Mouse (Mus musculus): ENCODE measurements around the gene Gap43. TPM values are rescaled to one million over a fixed set of nuclear protein-coding genes. Genes with fewer than 3 reads are reported as not detected.
"Not testable (repeated sequence)": the region's sequence is repeated elsewhere in the genome, so short reads cannot be mapped to it uniquely, and the experiment has no call there.

Gap43 gene
- total and polyA plus RNA-seq, 3 experiments: not detected

DNA sequence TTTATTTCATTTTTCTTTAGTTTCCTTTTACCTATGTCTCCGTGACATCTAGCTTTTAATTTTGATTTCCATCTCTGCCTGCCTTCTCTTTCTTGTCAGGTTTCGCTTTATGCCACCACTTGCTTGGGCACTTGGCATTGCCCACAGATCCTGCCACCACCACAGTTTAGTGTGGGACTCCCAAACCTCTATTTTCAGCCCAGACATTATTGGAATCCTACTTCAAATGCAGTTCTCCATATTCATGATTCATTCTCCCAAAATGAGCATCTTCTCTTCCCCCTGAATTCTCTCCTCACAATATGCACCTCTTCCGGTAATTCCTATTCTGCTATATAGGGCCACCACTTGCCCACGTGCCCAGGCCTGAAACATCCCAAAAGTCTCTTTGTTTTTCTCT, 17.6 kb upstream of the Gap43 start:
- Histone ChIP-seq H3K4me3 (ENCODE audit: low read depth, low read length) (no peak overlapping the region), H3K4me1 (ENCODE audit: insufficient read depth, low read depth, low read length) (no peaks in the 10 kb centered on the region)
- ATAC-seq (ENCODE audit: extremely low read depth, insufficient number of reproducible peaks, low FRiP score, poor library complexity, severe bottlenecking): no peak

DNA sequence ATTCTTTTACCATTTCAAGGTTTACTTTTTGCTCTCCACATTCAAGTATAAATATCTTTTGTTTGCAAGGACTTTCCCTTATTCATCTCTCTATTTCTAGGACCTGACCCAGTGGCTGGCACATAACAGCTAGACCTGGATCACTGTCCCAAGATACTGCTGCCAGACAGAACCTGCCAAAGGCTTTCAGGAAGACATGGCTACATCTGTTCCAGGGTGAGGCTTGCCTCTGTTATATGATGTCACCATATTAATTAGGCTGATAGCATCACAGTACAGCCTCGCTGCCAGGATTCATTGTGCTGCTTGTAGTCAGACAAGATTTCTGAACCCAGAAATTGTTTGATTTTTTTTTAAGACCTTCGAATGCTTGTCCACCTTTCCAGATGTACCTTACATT, 9.6 kb upstream of the Gap43 start:
- DNase-seq (ENCODE audit: low spot score) (no peak), ATAC-seq (ENCODE audit: extremely low read depth, insufficient number of reproducible peaks, low FRiP score, poor library complexity, severe bottlenecking) (no peak)
- Histone ChIP-seq H3K27me3 (ENCODE audit: insufficient read depth, low read length) (no peaks in the 10 kb centered on the region), H3K4me1 (ENCODE audit: insufficient read depth, low read depth, low read length) (no peaks in the 10 kb centered on the region), H3K36me3 (replicated peaks) (no peaks in the 10 kb centered on the region), H3K9me3 (replicated peaks) (peaks cover 4% of the 10 kb centered on the region), H3K4me3 (ENCODE audit: low read depth, low read length) (no peak overlapping the region)
- TF ChIP-seq GATA1 (IDR thresholded peaks at IDR 0.05; ENCODE audit: borderline replicate concordance, low read length) (no peak), GATA2 (IDR thresholded peaks at IDR 0.05; ENCODE audit: borderline replicate concordance, low read depth, low read length) (no peak), POLR2AphosphoS5 (IDR thresholded peaks at IDR 0.05; ENCODE audit: insufficient replicate concordance, low read depth, low read length) (no peak), TAL1 (conservative IDR thresholded peaks at IDR 0.05; ENCODE audit: low read depth, low read length) (no peak), CTCF (IDR thresholded peaks at IDR 0.05; ENCODE audit: low read depth, low read length) (no peak)

More for the DNA sequence above, 17.6 kb upstream of the Gap43 start:
- Histone ChIP-seq H3K9me3 (replicated peaks) (peaks cover 6% of the 10 kb centered on the region), H3K36me3 (replicated peaks) (no peaks in the 10 kb centered on the region), H3K27me3 (ENCODE audit: insufficient read depth, low read length) (no peaks in the 10 kb centered on the region)
- TF ChIP-seq GATA1 (IDR thresholded peaks at IDR 0.05; ENCODE audit: borderline replicate concordance, low read length): no peak
- TF ChIP-seq POLR2AphosphoS5 (IDR thresholded peaks at IDR 0.05; ENCODE audit: insufficient replicate concordance, low read depth, low read length): no peak
- no peak for TF ChIP-seq GATA2 (IDR thresholded peaks at IDR 0.05; ENCODE audit: borderline replicate concordance, low read depth, low read length)
- no peak for TF ChIP-seq TAL1 (conservative IDR thresholded peaks at IDR 0.05; ENCODE audit: low read depth, low read length)
- TF ChIP-seq CTCF (IDR thresholded peaks at IDR 0.05; ENCODE audit: low read depth, low read length): no peak
- DNase-seq (ENCODE audit: low spot score): no peak

DNA sequence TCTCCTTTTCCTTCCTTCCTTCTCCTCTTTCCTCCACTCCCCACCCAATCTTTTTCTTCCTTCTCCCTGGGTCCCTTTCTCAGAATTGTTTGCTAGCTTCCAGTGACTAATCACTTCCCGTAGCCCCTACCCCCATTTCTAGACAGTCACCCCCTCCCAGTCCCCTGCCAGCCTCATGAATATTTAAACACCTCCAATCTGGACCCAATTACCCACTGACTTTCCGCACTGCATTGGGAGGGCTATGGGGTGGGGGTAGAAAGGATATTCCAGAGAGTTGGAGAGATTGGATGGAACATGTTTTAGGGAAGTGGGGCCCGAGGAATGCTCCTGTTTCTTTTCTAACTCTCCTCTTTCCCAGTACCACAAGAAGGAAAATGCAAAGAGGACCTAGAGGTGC, 414 bp upstream of the Gap43 start:
- not testable (repeated sequence) for DNase-seq (ENCODE audit: low spot score); H3K4me3 ChIP-seq (ENCODE audit: low read depth, low read length); H3K36me3 ChIP-seq (replicated peaks); H3K4me1 ChIP-seq (ENCODE audit: insufficient read depth, low read depth, low read length); H3K27me3 ChIP-seq (ENCODE audit: insufficient read depth, low read length); ATAC-seq (ENCODE audit: extremely low read depth, insufficient number of reproducible peaks, low FRiP score, poor library complexity, severe bottlenecking)
- peaks cover 15% of the 10 kb centered on the region for H3K9me3 ChIP-seq (replicated peaks)

DNA sequence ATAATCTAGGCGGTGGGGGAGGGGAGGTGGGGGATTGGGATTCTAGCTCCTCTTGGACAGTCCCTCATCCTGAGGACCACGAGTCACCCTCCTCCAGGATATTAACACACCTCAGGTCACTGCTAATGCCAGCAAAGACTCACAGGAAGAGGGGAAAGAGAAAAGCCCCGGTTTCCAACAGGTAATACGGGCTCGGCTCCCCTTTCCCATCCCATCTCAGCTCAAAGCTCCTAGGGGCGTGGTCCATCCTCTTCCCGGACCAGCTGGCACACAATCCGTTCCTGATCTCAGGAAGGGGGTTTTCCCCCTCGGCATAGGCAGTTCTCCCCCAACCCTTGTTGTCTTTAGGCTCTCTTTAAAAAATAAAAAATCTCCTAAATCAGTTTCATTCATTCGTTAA, 939 bp downstream of the Gap43 start:
- Histone ChIP-seq H3K4me1 (ENCODE audit: insufficient read depth, low read depth, low read length) (no peaks in the 10 kb centered on the region), H3K27me3 (ENCODE audit: insufficient read depth, low read length) (no peaks in the 10 kb centered on the region), H3K36me3 (replicated peaks) (no peaks in the 10 kb centered on the region), H3K9me3 (replicated peaks) (peaks cover 12% of the 10 kb centered on the region), H3K4me3 (ENCODE audit: low read depth, low read length) (no peak overlapping the region)
- DNase-seq (ENCODE audit: low spot score): no peak
- no peak for ATAC-seq (ENCODE audit: extremely low read depth, insufficient number of reproducible peaks, low FRiP score, poor library complexity, severe bottlenecking)
- TF ChIP-seq CTCF (IDR thresholded peaks at IDR 0.05; ENCODE audit: low read depth, low read length) (no peak), POLR2AphosphoS5 (IDR thresholded peaks at IDR 0.05; ENCODE audit: insufficient replicate concordance, low read depth, low read length) (no peak), GATA2 (IDR thresholded peaks at IDR 0.05; ENCODE audit: borderline replicate concordance, low read depth, low read length) (no peak), GATA1 (IDR thresholded peaks at IDR 0.05; ENCODE audit: borderline replicate concordance, low read length) (no peak), TAL1 (conservative IDR thresholded peaks at IDR 0.05; ENCODE audit: low read depth, low read length) (no peak)

DNA sequence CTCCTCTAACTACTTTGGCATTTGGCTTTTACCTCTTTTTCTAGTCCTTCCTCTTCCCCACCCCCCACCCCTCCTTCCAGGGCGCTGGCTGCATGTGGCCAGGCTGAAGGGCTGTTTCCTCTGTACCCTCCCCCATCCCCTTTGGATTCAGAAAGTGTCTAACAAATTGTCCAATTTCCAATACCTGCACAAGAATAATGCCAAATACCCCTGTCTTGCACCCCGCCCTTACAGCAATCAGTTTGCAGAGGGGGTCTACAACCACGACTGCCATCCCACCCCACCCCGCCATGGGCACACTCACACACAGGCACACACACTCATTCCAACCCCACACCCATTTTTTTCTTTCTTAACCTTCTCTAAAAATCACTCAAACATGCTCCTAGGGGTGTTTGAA, 1.5 kb downstream of the Gap43 start:
- Histone ChIP-seq H3K4me1 (ENCODE audit: insufficient read depth, low read depth, low read length) (no peaks in the 10 kb centered on the region), H3K4me3 (ENCODE audit: low read depth, low read length) (no peak overlapping the region), H3K9me3 (replicated peaks) (peaks cover 12% of the 10 kb centered on the region), H3K36me3 (replicated peaks) (no peaks in the 10 kb centered on the region), H3K27me3 (ENCODE audit: insufficient read depth, low read length) (no peaks in the 10 kb centered on the region)
- TF ChIP-seq GATA1 (IDR thresholded peaks at IDR 0.05; ENCODE audit: borderline replicate concordance, low read length): no peak
- TF ChIP-seq TAL1 (conservative IDR thresholded peaks at IDR 0.05; ENCODE audit: low read depth, low read length): no peak
- no peak for TF ChIP-seq POLR2AphosphoS5 (IDR thresholded peaks at IDR 0.05; ENCODE audit: insufficient replicate concordance, low read depth, low read length)
- no peak for TF ChIP-seq CTCF (IDR thresholded peaks at IDR 0.05; ENCODE audit: low read depth, low read length)
- no peak for TF ChIP-seq GATA2 (IDR thresholded peaks at IDR 0.05; ENCODE audit: borderline replicate concordance, low read depth, low read length)
- DNase-seq (ENCODE audit: low spot score): no peak
- ATAC-seq (ENCODE audit: extremely low read depth, insufficient number of reproducible peaks, low FRiP score, poor library complexity, severe bottlenecking): no peak

DNA sequence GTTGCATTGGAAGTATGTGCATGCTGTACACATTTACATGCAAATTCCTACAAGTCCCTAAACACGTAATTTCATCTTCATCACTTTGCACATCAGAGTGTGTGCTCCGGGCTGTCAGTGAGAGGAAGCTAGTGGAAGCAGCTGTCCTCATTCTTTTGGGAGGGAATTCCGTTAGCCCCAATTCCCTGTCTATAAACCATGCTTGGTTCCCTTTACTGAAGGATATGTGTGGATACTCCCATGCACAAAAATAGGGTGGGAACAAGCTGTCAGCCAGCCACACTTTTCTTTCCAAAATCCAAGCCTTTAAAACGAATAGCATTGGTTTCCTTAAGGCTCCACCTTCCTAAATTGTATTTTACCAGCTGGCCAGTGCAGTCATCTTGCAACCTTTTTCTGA, 2.1 kb downstream of the Gap43 start:
- H3K27me3 ChIP-seq (ENCODE audit: insufficient read depth, low read length): no peaks in the 10 kb centered on the region
- H3K4me3 ChIP-seq (ENCODE audit: low read depth, low read length): no peak overlapping the region
- peaks cover 12% of the 10 kb centered on the region for H3K9me3 ChIP-seq (replicated peaks)
- TF ChIP-seq POLR2AphosphoS5 (IDR thresholded peaks at IDR 0.05; ENCODE audit: insufficient replicate concordance, low read depth, low read length): no peak
- no peak for TF ChIP-seq TAL1 (conservative IDR thresholded peaks at IDR 0.05; ENCODE audit: low read depth, low read length)
- no peak for TF ChIP-seq CTCF (IDR thresholded peaks at IDR 0.05; ENCODE audit: low read depth, low read length)
- no peak for TF ChIP-seq GATA2 (IDR thresholded peaks at IDR 0.05; ENCODE audit: borderline replicate concordance, low read depth, low read length)
- TF ChIP-seq GATA1 (IDR thresholded peaks at IDR 0.05; ENCODE audit: borderline replicate concordance, low read length): no peak
- no peak for ATAC-seq (ENCODE audit: extremely low read depth, insufficient number of reproducible peaks, low FRiP score, poor library complexity, severe bottlenecking)
- no peaks in the 10 kb centered on the region for H3K4me1 ChIP-seq (ENCODE audit: insufficient read depth, low read depth, low read length)
- no peaks in the 10 kb centered on the region for H3K36me3 ChIP-seq (replicated peaks)
- DNase-seq (ENCODE audit: low spot score): no peak

DNA sequence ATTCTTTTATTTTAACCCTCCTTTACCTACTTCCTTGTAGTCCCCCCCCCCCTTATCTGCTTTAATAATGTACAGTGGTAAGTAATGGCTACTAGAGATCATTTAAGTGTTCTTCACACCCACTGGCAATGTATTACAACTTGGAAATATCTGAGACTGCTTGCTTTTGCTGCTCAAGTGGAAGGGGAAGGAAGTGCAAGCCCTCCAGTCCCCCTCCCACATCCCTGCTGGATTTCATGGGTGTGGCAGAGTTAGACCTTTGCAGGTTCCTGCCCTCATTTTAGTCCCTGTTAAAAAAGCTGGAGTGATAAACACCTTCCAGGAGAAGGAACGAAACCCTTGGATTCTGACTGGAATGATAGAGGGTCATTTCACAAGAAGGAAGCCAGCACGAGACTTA, 2.8 kb downstream of the Gap43 start:
- no peak for ATAC-seq (ENCODE audit: extremely low read depth, insufficient number of reproducible peaks, low FRiP score, poor library complexity, severe bottlenecking)
- TF ChIP-seq GATA1 (IDR thresholded peaks at IDR 0.05; ENCODE audit: borderline replicate concordance, low read length) (no peak), GATA2 (IDR thresholded peaks at IDR 0.05; ENCODE audit: borderline replicate concordance, low read depth, low read length) (no peak), CTCF (IDR thresholded peaks at IDR 0.05; ENCODE audit: low read depth, low read length) (no peak), POLR2AphosphoS5 (IDR thresholded peaks at IDR 0.05; ENCODE audit: insufficient replicate concordance, low read depth, low read length) (no peak), TAL1 (conservative IDR thresholded peaks at IDR 0.05; ENCODE audit: low read depth, low read length) (no peak)
- no peaks in the 10 kb centered on the region for H3K36me3 ChIP-seq (replicated peaks)
- peaks cover 12% of the 10 kb centered on the region for H3K9me3 ChIP-seq (replicated peaks)
- H3K4me3 ChIP-seq (ENCODE audit: low read depth, low read length): no peak overlapping the region
- no peaks in the 10 kb centered on the region for H3K27me3 ChIP-seq (ENCODE audit: insufficient read depth, low read length)
- no peak for DNase-seq (ENCODE audit: low spot score)
- H3K4me1 ChIP-seq (ENCODE audit: insufficient read depth, low read depth, low read length): no peaks in the 10 kb centered on the region
